Mouse (Mus musculus) erythroblast, embryonic 14.5 days (primary cell): ENCODE measurements around the gene Abcf1. TPM values are rescaled to one million over a fixed set of nuclear protein-coding genes. Genes with fewer than 3 reads are reported as not detected.
A peak's percentile ranks its signal among the peaks of the same experiment; 100 is the strongest.
"Not testable (repeated sequence)": the region's sequence is repeated elsewhere in the genome, so short reads cannot be mapped to it uniquely, and the experiment has no call there.

ENCODE experiments used
- H3K27me3 ChIP-seq: 2 replicates; pipeline ENCODE4 v1.6.1; 2012; ENCODE audit warnings: inconsistent platforms; ENCODE audit not compliant: control insufficient read depth
- H3K36me3 ChIP-seq: 2 replicates; pipeline ENCODE4 v1.6.1; 2012; ENCODE audit warnings: mild to moderate bottlenecking, inconsistent platforms; ENCODE audit not compliant: control insufficient read depth
- H3K4me1 ChIP-seq: 2 replicates; pipeline ENCODE4 v1.6.1; 2012; ENCODE audit warnings: inconsistent platforms; ENCODE audit not compliant: control insufficient read depth
- H3K4me3 ChIP-seq: replicated peaks from 2 replicates; pipeline ENCODE3; 2012; ENCODE audit warnings: moderate library complexity, mild to moderate bottlenecking, inconsistent platforms
- H3K9me3 ChIP-seq: 2 replicates; pipeline ENCODE4 v1.6.1; 2012; ENCODE audit warnings: low read length, inconsistent platforms, mixed read lengths; ENCODE audit not compliant: control insufficient read depth
- GATA1 ChIP-seq: IDR thresholded peaks from 2 replicates; pipeline ENCODE4 v1.6.1; 2012; ENCODE audit warnings: low read length, inconsistent platforms, mixed read lengths
- TAL1 ChIP-seq: IDR thresholded peaks from 3 replicates; pipeline ENCODE4 v1.6.1; 2012; ENCODE audit warnings: low read length, inconsistent platforms, mixed read lengths
- polyA plus RNA-seq: library from polyadenylated mRNA; stranded (reverse); fragments of >175 nt; gene quantifications from 2 replicates; pipeline ENCODE4 v1.2.3, GENCODE M21; 2012

Gene Abcf1
- polyA plus RNA-seq, 1 experiment = 14.0 TPM

- peak overlapping the region; percentile 85 for H3K4me3 ChIP-seq
- H3K27me3 ChIP-seq = peaks cover 6% of the 10 kb centered on the region
- peaks cover 8% of the 10 kb centered on the region for H3K36me3 ChIP-seq
- peaks cover 32% of the 10 kb centered on the region for H3K4me1 ChIP-seq
- H3K9me3 ChIP-seq = no peaks in the 10 kb centered on the region
- TF ChIP-seq TAL1 (no peak), GATA1 (no peak)
Observed at GRCm38 (mm10) chr17:35980363-35980754, 10.8 kb upstream of the Abcf1 start.

DNA sequence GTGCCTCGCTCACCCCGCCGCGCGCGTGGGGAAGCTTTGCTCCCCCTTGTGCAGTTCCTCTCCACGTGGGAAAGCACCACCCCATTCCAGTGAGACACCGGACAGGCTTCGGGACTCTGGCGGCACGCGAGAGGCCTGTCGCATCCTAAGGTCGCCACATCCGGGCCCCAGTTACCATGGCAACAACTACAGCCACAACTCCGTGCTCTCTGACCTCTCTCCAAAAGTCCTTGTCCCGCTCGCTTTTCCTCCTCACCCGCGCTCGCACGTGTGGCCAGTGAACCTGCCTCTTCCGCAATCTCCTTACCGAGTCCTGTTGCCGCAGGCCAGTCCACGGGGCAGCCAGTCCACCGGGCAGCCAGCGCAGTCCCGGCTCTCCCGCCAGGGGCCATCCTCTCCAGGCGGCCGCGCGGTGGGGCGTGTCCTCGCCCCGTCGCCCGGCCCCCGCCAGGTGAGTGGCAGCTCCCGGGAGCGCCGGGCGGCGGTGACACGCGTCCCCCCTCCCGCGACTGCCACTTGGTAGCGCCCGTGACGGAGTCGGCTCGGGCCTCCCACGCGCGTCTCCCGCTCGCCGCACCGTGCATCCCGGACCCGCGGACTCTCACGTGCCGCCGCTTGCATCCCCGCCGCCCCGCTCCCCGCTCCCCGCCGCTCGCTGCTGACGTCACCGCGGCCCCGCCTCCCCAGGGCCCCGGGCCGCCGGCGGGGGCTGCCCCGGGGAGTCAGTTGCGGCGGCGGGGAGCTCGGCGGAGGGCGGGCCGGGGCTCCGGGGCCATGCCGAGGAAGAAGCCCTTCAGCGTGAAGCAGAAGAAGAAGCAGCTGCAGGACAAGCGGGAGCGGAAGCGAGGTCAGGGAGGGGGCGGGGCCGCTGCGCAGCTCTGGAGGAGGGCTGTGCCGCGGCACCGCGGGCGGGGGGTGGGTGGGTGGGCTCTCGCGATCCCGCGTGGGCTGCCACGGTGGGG is 10.1 kb upstream of the Abcf1 start, which contains the start of the genes Gnl1 and Prr3:
Gnl1 (plus strand) TSS at position 451 of the 962 bp plus-strand sequence.
Prr3 (minus strand) TSS at position 836 of the 962 bp plus-strand sequence.
- peaks cover 32% of the 10 kb centered on the region for H3K4me1 ChIP-seq
- H3K9me3 ChIP-seq = no peaks in the 10 kb centered on the region
- peaks cover 6% of the 10 kb centered on the region for H3K27me3 ChIP-seq
- peak within 1 kb of the TSS; percentile 85 for H3K4me3 ChIP-seq
- TF ChIP-seq TAL1 (no peak), GATA1 (no peak)
- peaks cover 9% of the 10 kb centered on the region for H3K36me3 ChIP-seq

DNA sequence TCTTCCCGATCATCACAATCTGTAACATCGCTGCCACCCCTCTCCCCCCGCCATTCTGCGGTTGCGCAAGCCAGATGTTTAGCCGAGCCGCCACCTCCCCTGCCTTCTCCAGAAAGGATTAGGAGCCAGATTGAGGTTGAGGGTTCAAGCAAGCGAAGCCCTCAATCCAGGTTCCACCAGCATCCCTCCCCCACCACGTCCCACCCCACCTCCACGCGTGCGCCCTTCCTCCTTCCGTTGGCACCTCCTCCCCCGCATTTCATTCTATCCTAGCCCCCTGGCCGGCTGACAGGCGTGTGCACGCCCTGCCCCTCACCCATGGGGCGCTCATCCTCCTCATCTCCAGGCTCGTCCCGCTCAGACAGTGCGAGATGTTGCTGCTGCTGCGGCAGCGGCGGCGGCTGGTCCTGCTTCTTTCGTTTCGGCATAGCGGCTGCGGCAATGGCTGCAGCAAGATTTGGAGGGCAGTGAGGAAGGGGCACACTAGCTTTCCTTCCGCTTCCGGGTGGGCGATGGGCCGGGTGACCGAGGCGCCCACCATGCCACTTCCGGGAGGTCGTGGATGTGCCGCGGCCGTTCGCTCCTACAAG is 9.3 kb upstream of the Abcf1 start:
- H3K4me1 ChIP-seq = peaks cover 32% of the 10 kb centered on the region
- H3K36me3 ChIP-seq = peaks cover 16% of the 10 kb centered on the region
- no peaks in the 10 kb centered on the region for H3K9me3 ChIP-seq
- H3K4me3 ChIP-seq = peak overlapping the region; percentile 85
- TF ChIP-seq GATA1 (no peak), TAL1 (no peak)
- peaks cover 6% of the 10 kb centered on the region for H3K27me3 ChIP-seq

DNA sequence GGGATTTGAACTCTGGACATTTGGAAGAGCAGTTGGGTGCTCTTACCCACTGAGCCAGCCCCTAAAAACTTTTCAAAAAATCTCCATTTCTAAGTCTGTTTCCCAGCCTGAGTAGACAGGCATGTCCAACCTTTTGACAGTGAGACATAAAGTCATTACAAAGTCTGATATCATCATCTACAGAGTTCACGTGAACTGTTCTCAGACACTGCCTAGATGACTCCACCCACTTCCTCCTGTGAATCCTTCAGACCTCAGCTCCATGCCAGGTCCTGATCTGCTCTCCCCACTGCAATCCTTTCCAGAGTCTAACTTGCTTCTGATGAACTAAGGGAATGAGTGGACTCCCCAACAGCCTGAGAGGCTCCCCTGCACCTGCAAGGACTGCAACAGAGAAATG is 2.6 kb upstream of the Abcf1 start:
- Histone ChIP-seq H3K4me1 (peaks cover 36% of the 10 kb centered on the region), H3K36me3 (peaks cover 23% of the 10 kb centered on the region), H3K4me3 (no peak overlapping the region), H3K9me3 (no peaks in the 10 kb centered on the region), H3K27me3 (no peaks in the 10 kb centered on the region)
- TF ChIP-seq TAL1 (no peak), GATA1 (no peak)

GRCm38 (mm10) chr17:35967621-35968020 is 1.9 kb downstream of the Abcf1 start:
- Histone ChIP-seq H3K36me3 (peaks cover 52% of the 10 kb centered on the region), H3K27me3 (no peaks in the 10 kb centered on the region), H3K4me3 (no peak overlapping the region), H3K9me3 (no peaks in the 10 kb centered on the region), H3K4me1 (peaks cover 53% of the 10 kb centered on the region)
- TF ChIP-seq TAL1 = no peak
- TF ChIP-seq GATA1 = no peak

- peaks cover 27% of the 10 kb centered on the region for H3K4me1 ChIP-seq
Observed at GRCm38 (mm10) chr17:35963279-35963678, 6.3 kb downstream of the Abcf1 start.

DNA sequence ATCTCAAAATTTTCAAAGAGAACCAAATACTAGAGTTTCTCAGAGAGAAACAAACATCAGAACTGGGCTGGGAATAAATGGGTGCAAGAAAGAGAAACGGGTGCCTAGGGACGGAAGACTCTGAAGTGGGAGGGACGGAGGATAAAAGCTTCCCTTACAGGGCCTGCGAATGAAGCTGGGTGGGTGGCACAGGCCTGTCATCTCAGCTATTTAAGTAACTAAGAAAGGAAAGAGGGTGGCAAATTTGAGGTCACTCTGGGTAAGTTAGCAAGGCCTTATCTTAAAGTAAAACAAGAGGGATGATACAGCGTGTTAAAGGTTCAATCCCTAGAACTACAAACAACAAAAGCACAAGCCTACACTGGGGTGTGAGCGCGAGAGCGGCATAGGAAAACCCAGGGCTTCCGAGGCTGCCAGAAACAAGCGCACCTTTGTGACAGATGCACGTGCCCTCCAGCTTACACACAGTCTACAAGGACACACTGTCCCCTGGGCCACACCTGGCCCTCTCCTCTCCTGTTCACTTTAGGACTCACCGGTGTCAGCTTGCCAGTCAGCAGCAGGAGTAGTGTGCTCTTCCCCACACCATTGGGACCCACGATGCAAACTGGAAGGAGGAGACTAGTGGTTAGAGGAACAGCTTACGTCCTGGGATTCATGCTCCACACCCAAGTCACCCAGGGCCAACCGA is 10.9 kb downstream of the Abcf1 start:
- Histone ChIP-seq H3K27me3 (no peaks in the 10 kb centered on the region), H3K4me1 (peaks cover 4% of the 10 kb centered on the region), H3K9me3 (no peaks in the 10 kb centered on the region), H3K4me3 (no peak overlapping the region), H3K36me3 (peaks cover 88% of the 10 kb centered on the region)
- TF ChIP-seq GATA1 (no peak), TAL1 (no peak)

More at GRCm38 (mm10) chr17:35963279-35963678, 6.3 kb downstream of the Abcf1 start:
- TF ChIP-seq TAL1 = no peak
- TF ChIP-seq GATA1 = no peak
- H3K36me3 ChIP-seq = peaks cover 93% of the 10 kb centered on the region
- no peak overlapping the region for H3K4me3 ChIP-seq
- no peaks in the 10 kb centered on the region for H3K27me3 ChIP-seq
- no peaks in the 10 kb centered on the region for H3K9me3 ChIP-seq

DNA sequence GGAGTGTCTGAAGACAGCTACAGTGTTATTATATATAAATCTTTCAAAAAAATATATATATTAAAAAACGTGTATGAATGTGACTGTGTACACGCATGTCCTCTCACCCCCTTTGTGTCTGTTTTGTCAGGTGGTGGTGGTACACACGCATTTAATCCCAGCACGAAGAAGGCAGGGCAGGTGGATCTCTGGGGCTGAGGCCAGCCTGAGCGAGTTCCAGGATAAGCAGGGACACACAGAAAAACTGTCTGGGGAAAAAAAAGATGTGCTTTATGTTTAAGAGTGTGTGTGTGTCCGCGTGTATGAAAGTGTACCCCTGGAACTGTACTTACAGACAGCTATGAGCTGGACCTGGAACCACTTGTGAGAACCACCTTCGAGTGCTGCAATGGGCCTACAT is 14.9 kb downstream of the Abcf1 start:
- TF ChIP-seq TAL1 = no peak
- no peak for TF ChIP-seq GATA1
- Histone ChIP-seq H3K36me3 (peaks cover 55% of the 10 kb centered on the region), H3K4me1 (no peaks in the 10 kb centered on the region), H3K9me3 (no peaks in the 10 kb centered on the region), H3K4me3 (no peak overlapping the region), H3K27me3 (no peaks in the 10 kb centered on the region)

DNA sequence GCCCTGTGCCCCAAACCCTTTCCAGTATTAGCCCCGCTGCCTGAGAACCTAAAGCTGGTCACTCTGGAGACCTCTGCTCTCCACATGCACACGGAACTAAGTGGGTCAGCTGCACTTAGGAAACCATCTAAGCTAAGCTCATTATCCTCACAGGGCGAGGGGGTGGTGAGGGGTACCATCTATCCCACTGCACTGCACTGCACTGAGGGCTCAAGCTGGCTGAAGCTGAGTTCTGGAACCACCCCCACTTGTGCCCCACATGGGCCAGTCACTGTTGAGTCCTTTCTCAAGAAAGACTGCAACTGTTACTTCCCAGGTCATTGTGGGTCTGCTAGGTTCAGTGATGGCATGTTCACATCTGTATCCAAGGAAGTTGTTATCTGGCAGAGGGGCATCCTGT is 17.0 kb downstream of the Abcf1 start:
- peaks cover 34% of the 10 kb centered on the region for H3K36me3 ChIP-seq
- H3K4me1 ChIP-seq, H3K4me3 ChIP-seq, H3K9me3 ChIP-seq, H3K27me3 ChIP-seq: not testable (repeated sequence)

GRCm38 (mm10) chr17:35950946-35951345 is 18.6 kb downstream of the Abcf1 start:
- not testable (repeated sequence) for H3K4me1 ChIP-seq, H3K4me3 ChIP-seq, H3K27me3 ChIP-seq, H3K9me3 ChIP-seq
- H3K36me3 ChIP-seq = peaks cover 17% of the 10 kb centered on the region
